Mouse (Mus musculus) myocyte (in vitro differentiated cells): ENCODE results near the gene Kcnb1. TPM values are rescaled to one million over a fixed set of nuclear protein-coding genes. Genes with fewer than 3 reads are reported as not detected.

Source experiments
- H3K27me3 ChIP-seq: one replicate; pipeline ENCODE4 v1.6.1; 2011; ENCODE audit not compliant: control insufficient read depth, insufficient read depth, insufficient read length
- H3K36me3 ChIP-seq: one replicate; pipeline ENCODE4 v1.6.1; 2011; ENCODE audit not compliant: control insufficient read depth, insufficient read depth
- H3K4me2 ChIP-seq: one replicate; pipeline ENCODE4 v1.6.1; 2011; ENCODE audit warnings: low read depth, control low read depth
- H3K4me3 ChIP-seq: one replicate; pipeline ENCODE4 v1.5.1; 2011; ENCODE audit warnings: mild to moderate bottlenecking, control low read depth, moderate library complexity
- H3K79me2 ChIP-seq: one replicate; pipeline ENCODE4 v1.6.1; 2011; ENCODE audit not compliant: control insufficient read depth, insufficient read depth
- H3ac ChIP-seq: one replicate; pipeline ENCODE4 v1.6.1; 2011; ENCODE audit not compliant: control insufficient read depth, insufficient read length
- CEBPB ChIP-seq: IDR thresholded peaks from 2 replicates; pipeline ENCODE4 v1.6.1; 2011; ENCODE audit warnings: mild to moderate bottlenecking, moderate library complexity; ENCODE audit not compliant: poor library complexity, insufficient read depth, severe bottlenecking
- E2F4 ChIP-seq: IDR thresholded peaks from one replicate; pipeline ENCODE4 v1.6.1; 2011; ENCODE audit warnings: mild to moderate bottlenecking, control low read depth, moderate library complexity; ENCODE audit not compliant: insufficient read depth
- MAX ChIP-seq: IDR thresholded peaks from one replicate; pipeline ENCODE4 v1.6.1; 2011; ENCODE audit warnings: low read depth, mild to moderate bottlenecking, control low read depth
- MYOD1 ChIP-seq, 3 experiments: IDR thresholded peaks; one replicate each; pipeline ENCODE4 v1.6.1; 2011; ENCODE audit warnings: control low read depth in 2 of 3, low read depth in 2 of 3, mild to moderate bottlenecking in 2 of 3, moderate library complexity in 1 of 3; ENCODE audit not compliant: insufficient read length in 2 of 3, control insufficient read depth in 1 of 3
- MYOG ChIP-seq, 3 experiments: IDR thresholded peaks; one replicate each; pipeline ENCODE4 v1.6.1; 2011; ENCODE audit warnings: control low read depth in 2 of 3, low read depth in 2 of 3, mild to moderate bottlenecking in 2 of 3; ENCODE audit not compliant: insufficient read length in 2 of 3, control insufficient read depth in 1 of 3, insufficient read depth in 1 of 3
- POLR2A ChIP-seq: IDR thresholded peaks from one replicate; pipeline ENCODE4 v1.6.1; 2011; ENCODE audit warnings: low read depth, mild to moderate bottlenecking, control low read depth, moderate library complexity; ENCODE audit not compliant: insufficient read length
- POLR2AphosphoS2 ChIP-seq: IDR thresholded peaks from one replicate; pipeline ENCODE4 v1.6.1; 2011; ENCODE audit warnings: low read depth, control low read depth; ENCODE audit not compliant: insufficient read length
- REST ChIP-seq: IDR thresholded peaks from one replicate; pipeline ENCODE4 v1.6.1; 2011; ENCODE audit warnings: mild to moderate bottlenecking, control low read depth, moderate library complexity; ENCODE audit not compliant: insufficient read depth, insufficient read length
- SRF ChIP-seq: IDR thresholded peaks from one replicate; pipeline ENCODE4 v1.6.1; 2011; ENCODE audit warnings: low read depth; ENCODE audit not compliant: control insufficient read depth, insufficient read length
- TCF12 ChIP-seq: IDR thresholded peaks from one replicate; pipeline ENCODE4 v1.6.1; 2011; ENCODE audit warnings: mild to moderate bottlenecking, control low read depth; ENCODE audit not compliant: poor library complexity, insufficient read depth, severe bottlenecking
- TCF3 ChIP-seq: IDR thresholded peaks from one replicate; pipeline ENCODE4 v1.6.1; 2011; ENCODE audit warnings: low read depth, control low read depth; ENCODE audit not compliant: insufficient read length
- USF1 ChIP-seq: IDR thresholded peaks from one replicate; pipeline ENCODE4 v1.6.1; 2011; ENCODE audit warnings: low read depth, mild to moderate bottlenecking, control low read depth, moderate library complexity
- polyA plus RNA-seq: library from polyadenylated mRNA; unstranded; fragments of >200 nt; fragmentation: generic; extraction: Trizol; gene quantifications from one replicate; pipeline ENCODE4 v1.2.1, GENCODE M21; 2012; ENCODE audit warnings: missing spikeins

Kcnb1 gene
- polyA plus RNA-seq, 1 experiment: 0.42 TPM

DNA sequence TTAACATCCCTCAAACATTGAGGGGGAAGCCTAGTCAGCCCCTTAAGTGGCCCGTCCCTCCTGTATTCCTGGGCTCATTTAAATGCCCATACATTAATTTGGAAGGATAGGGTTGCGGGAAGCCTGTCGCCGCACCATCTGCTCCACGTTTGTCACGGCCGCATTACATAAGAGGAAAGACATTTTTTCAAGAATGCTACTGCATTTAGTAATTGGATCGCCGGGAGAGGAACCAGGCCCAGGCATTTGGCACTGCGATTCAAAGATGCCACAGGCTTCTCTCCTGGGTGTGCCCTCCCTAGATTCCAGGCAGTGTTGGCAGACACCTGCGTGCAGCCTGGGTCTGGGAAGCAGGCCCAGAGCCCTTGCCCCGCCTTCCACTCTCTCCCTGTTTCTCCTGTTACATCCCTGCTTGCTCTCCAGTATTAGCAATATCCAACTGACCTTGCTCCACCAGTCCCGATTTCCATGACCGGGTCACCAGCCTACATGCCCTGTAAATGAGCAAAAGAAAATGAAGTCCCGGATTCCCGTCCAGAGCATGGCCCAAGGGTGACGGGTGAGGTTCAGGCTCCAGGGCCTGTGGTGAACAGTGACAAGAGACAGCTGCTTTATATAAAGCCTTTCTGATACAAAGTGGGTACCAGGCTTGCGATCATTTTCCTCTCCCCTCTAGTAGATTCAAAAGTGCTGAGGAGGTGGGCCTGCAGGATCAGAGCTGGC lies 110.3 kb downstream of the Kcnb1 start:
- Histone ChIP-seq H3K4me3 (no peak overlapping the region), H3K36me3 (no peaks in the 10 kb centered on the region), H3K79me2 (no peaks in the 10 kb centered on the region), H3K4me2 (peak overlapping the region; percentile 84), H3ac (no peak overlapping the region), H3K27me3 (no peaks in the 10 kb centered on the region)
- TF ChIP-seq MYOD1 (IDR thresholded peaks at IDR 0.05; ENCODE audit: control insufficient read depth in 1 of 3, insufficient read length in 2 of 3, low read depth in 2 of 3) (peak in 2 of 3 experiments; percentile 44 to 85), USF1 (no peak), POLR2AphosphoS2 (no peak), REST (no peak), E2F4 (no peak), POLR2A (no peak), SRF (no peak), MYOG (IDR thresholded peaks at IDR 0.05; ENCODE audit: control insufficient read depth in 1 of 3, insufficient read depth in 1 of 3, insufficient read length in 2 of 3, low read depth in 2 of 3) (peak in 2 of 3 experiments; percentile 64 to 92), MAX (no peak), TCF3 (peak; percentile 54), TCF12 (peak; percentile 58), CEBPB (0 out of 2 replicates have a peak, but pooled peaks have one; percentile 24)

GRCm38 (mm10) chr2:167078931-167079495 lies 110.9 kb downstream of the Kcnb1 start:
- Histone ChIP-seq H3ac (no peak overlapping the region), H3K4me3 (no peak overlapping the region), H3K79me2 (no peaks in the 10 kb centered on the region), H3K4me2 (peak overlapping the region; percentile 84), H3K27me3 (no peaks in the 10 kb centered on the region), H3K36me3 (no peaks in the 10 kb centered on the region)
- TF ChIP-seq TCF12: peak; percentile 33
- peak in 2 of 3 experiments; percentile 51 to 95 for TF ChIP-seq MYOG (IDR thresholded peaks at IDR 0.05; ENCODE audit: control insufficient read depth in 1 of 3, insufficient read depth in 1 of 3, insufficient read length in 2 of 3, low read depth in 2 of 3)
- no peak for TF ChIP-seq MAX
- no peak for TF ChIP-seq TCF3
- peak in 2 of 3 experiments; percentile 66 to 75 for TF ChIP-seq MYOD1 (IDR thresholded peaks at IDR 0.05; ENCODE audit: control insufficient read depth in 1 of 3, insufficient read length in 2 of 3, low read depth in 2 of 3)
- no peak for TF ChIP-seq USF1
- TF ChIP-seq POLR2AphosphoS2: no peak
- peak; percentile 78 for TF ChIP-seq CEBPB

- Histone ChIP-seq H3K79me2 (no peaks in the 10 kb centered on the region), H3K4me2 (peak overlapping the region; percentile 84), H3K36me3 (no peaks in the 10 kb centered on the region), H3K4me3 (no peak overlapping the region), H3ac (no peak overlapping the region), H3K27me3 (no peaks in the 10 kb centered on the region)
- TF ChIP-seq REST: no peak
- TF ChIP-seq CEBPB: no peak
- no peak for TF ChIP-seq SRF
- no peak for TF ChIP-seq POLR2AphosphoS2
- no peak for TF ChIP-seq POLR2A
These were observed 111.5 kb downstream of the Kcnb1 start for GRCm38 (mm10) chr2:167078486-167078885.

DNA sequence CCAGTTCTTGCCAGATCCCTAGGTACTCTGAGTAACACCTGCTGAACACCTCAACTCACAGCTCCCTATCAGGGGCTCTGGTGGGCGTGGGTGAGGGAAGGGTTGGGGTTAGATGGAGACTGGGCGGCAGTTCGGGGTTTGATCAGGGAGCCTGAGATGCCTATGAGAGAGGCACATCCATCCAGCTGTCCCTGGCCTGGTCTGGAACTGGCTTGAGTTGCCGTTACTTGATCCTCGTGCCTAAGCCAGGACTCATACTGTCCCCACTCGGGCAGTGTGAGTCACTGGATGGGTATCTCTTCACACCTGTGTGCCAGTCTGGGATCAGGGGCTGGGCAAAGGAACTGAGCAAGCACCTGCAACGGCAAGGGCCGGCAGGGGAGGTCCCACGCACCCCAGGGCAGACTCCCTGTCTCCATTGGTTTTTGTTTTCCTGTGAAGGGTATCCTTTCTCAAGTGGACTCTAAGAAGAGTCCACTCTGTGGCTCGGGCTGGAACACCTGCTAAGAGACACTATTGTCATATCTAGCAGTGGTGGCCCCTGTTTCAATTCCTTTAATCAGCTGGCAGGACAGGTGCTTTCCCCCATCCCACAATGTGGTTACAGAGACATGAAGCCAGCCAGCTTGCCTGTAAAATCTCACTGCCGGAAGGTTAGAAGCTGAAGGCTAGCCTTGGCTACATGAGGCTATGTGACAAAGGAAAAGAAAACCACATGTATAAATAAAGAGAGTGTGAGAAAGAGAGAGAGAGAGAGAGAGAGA lies 112.6 kb downstream of the Kcnb1 start:
- Histone ChIP-seq H3ac (no peak overlapping the region), H3K36me3 (no peaks in the 10 kb centered on the region), H3K27me3 (no peaks in the 10 kb centered on the region), H3K4me2 (no peak overlapping the region), H3K4me3 (no peak overlapping the region), H3K79me2 (no peaks in the 10 kb centered on the region)
- TF ChIP-seq MYOG (IDR thresholded peaks at IDR 0.05; ENCODE audit: control insufficient read depth in 1 of 3, insufficient read depth in 1 of 3, insufficient read length in 2 of 3, low read depth in 2 of 3) (peak; percentile 49 to 96 (median 83)), POLR2AphosphoS2 (no peak), MYOD1 (IDR thresholded peaks at IDR 0.05; ENCODE audit: control insufficient read depth in 1 of 3, insufficient read length in 2 of 3, low read depth in 2 of 3) (peak; percentile 19 to 91 (median 82)), REST (no peak), MAX (no peak), TCF3 (peak; percentile 59), CEBPB (no peak), POLR2A (no peak), E2F4 (no peak), TCF12 (peak; percentile 50), USF1 (no peak), SRF (no peak)
